Mouse (Mus musculus) heart, adult 2 months (tissue): Measurements from ENCODE around the gene Gm9376. TPM values are rescaled to one million over a fixed set of nuclear protein-coding genes. Genes with fewer than 3 reads are reported as not detected.

ENCODE experiments used
- DNase-seq, 2 experiments: peaks; one replicate each; pipeline ENCODE4 v3.0.0; 2021
- H3K27ac ChIP-seq: fragments of 200-600 bp; 2 replicates; pipeline ENCODE4 v1.8.1; 2022
- H3K27me3 ChIP-seq: fragments of 200-500 bp; 2 replicates; pipeline ENCODE4 v1.6.1; 2012; ENCODE audit warnings: mild to moderate bottlenecking, low read length, inconsistent platforms, mixed read lengths; ENCODE audit not compliant: control insufficient read depth, insufficient read depth
- H3K36me3 ChIP-seq: fragments of 200-500 bp; 2 replicates; pipeline ENCODE4 v1.6.1; 2012; ENCODE audit warnings: low read length, inconsistent platforms; ENCODE audit not compliant: control insufficient read depth, insufficient read depth
- H3K4me1 ChIP-seq: fragments of 200-500 bp; 2 replicates; pipeline ENCODE4 v1.6.1; 2011; ENCODE audit warnings: low read length; ENCODE audit not compliant: control insufficient read depth, insufficient read depth
- H3K4me3 ChIP-seq: fragments of 200-600 bp; 2 replicates; pipeline ENCODE4 v1.8.1; 2022
- H3K79me2 ChIP-seq: fragments of 200-500 bp; replicated peaks from 2 replicates; pipeline ENCODE4 v1.6.1; 2012; ENCODE audit warnings: mild to moderate bottlenecking, inconsistent platforms, low read length, moderate library complexity, mixed read lengths; ENCODE audit not compliant: control insufficient read depth, insufficient read depth
- H3K9ac ChIP-seq: fragments of 200-500 bp; 2 replicates; pipeline ENCODE4 v1.6.1; 2012; ENCODE audit warnings: low read depth, mild to moderate bottlenecking, control low read depth, inconsistent platforms, low read length, mixed read lengths
- CTCF ChIP-seq: fragments of 200-600 bp; IDR thresholded peaks from 2 replicates; pipeline ENCODE4 v1.8.1; 2022; ENCODE audit warnings: antibody characterized with exemption, mild to moderate bottlenecking, moderate library complexity
- EP300 ChIP-seq: fragments of 200-500 bp; IDR thresholded peaks from 2 replicates; pipeline ENCODE4 v1.6.1; 2011; ENCODE audit warnings: low read depth, low read length, control low read depth; ENCODE audit not compliant: insufficient read depth
- POLR2A ChIP-seq: fragments of 200-500 bp; IDR thresholded peaks from 2 replicates; pipeline ENCODE4 v1.6.1; 2011; ENCODE audit warnings: mild to moderate bottlenecking, low read depth, low read length, control low read depth; ENCODE audit not compliant: insufficient read depth
- WGBS: fragments of 180-500 bp; shearing (Covaris S2); methylation state at CpG from one replicate; pipeline ENCODE4 v1.1.7; 2018; 5-methylcytosine and 5-hydroxymethylcytosine counted together
- intact Hi-C: fragments of 180-260 bp; cut with DNase I; formaldehyde crosslinking; loops from one replicate; pipeline ENCODE4 v1.15.1; 2025
- microRNA-seq, 2 experiments: library from miRNA; unstranded; fragments of <30 nt; microRNA quantifications; one replicate each; pipeline ENCODE4 v1.2.0; 2021
- polyA plus RNA-seq: library from polyadenylated mRNA; depleted of rRNA; stranded (reverse); fragments of >200 nt; gene quantifications from 2 replicates; pipeline ENCODE4 v1.2.3, GENCODE M21; 2012; rRNA removed
- total RNA-seq, 2 experiments: library from RNA; stranded (reverse); gene quantifications; 2 replicates each; pipeline ENCODE4 v1.2.3; 2021

The Gm9376 gene
- total and polyA plus RNA-seq, 3 experiments: not detected

DNA sequence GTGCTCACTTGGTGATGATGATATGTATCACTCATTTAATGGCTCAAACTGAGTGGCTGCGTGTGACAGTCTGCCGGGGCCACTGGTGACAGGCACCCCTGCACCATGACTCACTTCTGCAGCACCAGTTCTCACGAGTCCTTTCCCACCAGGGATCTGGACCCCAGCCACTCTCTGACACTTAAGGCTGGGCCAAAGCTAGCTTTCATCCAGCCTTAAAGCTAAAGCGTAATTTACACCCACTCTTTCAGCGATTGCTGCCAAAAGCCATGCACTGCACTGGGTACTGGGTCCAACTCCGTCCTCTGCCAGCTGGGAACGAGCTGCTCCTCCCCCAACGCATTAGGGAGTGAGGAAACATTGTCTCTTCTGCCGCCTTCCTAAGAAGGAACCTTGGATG, 50.5 kb downstream of the Gm9376 start:
- H3K4me1 ChIP-seq: no peaks in the 10 kb centered on the region
- H3K27ac ChIP-seq: no peak overlapping the region
- no peak overlapping the region for H3K9ac ChIP-seq
- no peak overlapping the region for H3K4me3 ChIP-seq
- 60% methylated on average over 9 of the region's 9 CpGs for WGBS
- intact Hi-C loops: no loop called here
- no peaks in the 10 kb centered on the region for H3K79me2 ChIP-seq
- DNase-seq: no peak
- no peaks in the 10 kb centered on the region for H3K36me3 ChIP-seq
- H3K27me3 ChIP-seq: no peaks in the 10 kb centered on the region; the same call in 1 of the 2 replicates
- TF ChIP-seq CTCF: no peak
- no peak for TF ChIP-seq EP300
- TF ChIP-seq POLR2A: no peak

Small RNAs within 50 kb of the gene (microRNA-seq; reads per million reads assigned to microRNA genes)
- gene Mir6241: 0 reads per million in 2 experiments

Other genes with a start within 250 kb of the Gm9376 start
- gene Dct, start 214.7 kb upstream of the Gm9376 start, total RNA-seq: 1 to 10 TPM; 2.5 to 5.1 TPM
- gene Dct, start 214.7 kb upstream of the Gm9376 start, polyA plus RNA-seq: 2.1 and 3.6 TPM in 2 replicates
- 10 to 100 TPM in 1 of 2 experiments, 1 to 10 TPM in 1; 8.7 to 10.3 TPM for gene Tgds, start 134.2 kb upstream of the Gm9376 start, total RNA-seq
- gene Tgds, start 134.2 kb upstream of the Gm9376 start, polyA plus RNA-seq: 6.4 and 11.4 TPM in 2 replicates
- 10 to 100 TPM; 19.9 TPM for gene Gpr180, start 129.8 kb upstream of the Gm9376 start, total RNA-seq
- 25.8 and 35.2 TPM in 2 replicates for gene Gpr180, start 129.8 kb upstream of the Gm9376 start, polyA plus RNA-seq
- not detected for gene Sox21, start 29.9 kb upstream of the Gm9376 start, total RNA-seq
- gene Sox21, start 29.9 kb upstream of the Gm9376 start, polyA plus RNA-seq: 0.21 TPM in 1 of 2 replicates, not detected in the other